Comparison of ENCODE assay signal across 27 mouse cellular contexts in genomic region chr4:136587221-136587827, GRCm38 (mm10). TPM values are rescaled to one million over a fixed set of nuclear protein-coding genes. Genes with fewer than 3 reads are reported as not detected.
DNase-seq lines count a peak whose midpoint lies in the region; ATAC-seq and TF ChIP-seq lines count a peak whose summit lies in the region.
"Had no signal": no experiment of that assay in that cellular context is flagged by ENCODE, and none has a peak within 500 bp of the region (broad histone marks: within the 10 kb centered on the region; RNA-seq: fewer than 3 reads in every experiment).

No protein-coding gene starts in this region.

- no peaks in the 10 kb centered on the region for H3K9me3 ChIP-seq in hindbrain, embryonic 16.5 days (ENCODE audit: control insufficient read depth, low read length)
- H3K9me3 ChIP-seq in hindbrain, postnatal 0 days (ENCODE audit: low read length): no peaks in the 10 kb centered on the region
- no peaks in the 10 kb centered on the region for H3K9me3 ChIP-seq in neural tube, embryonic 13.5 days
- no peaks in the 10 kb centered on the region for H3K9me3 ChIP-seq in liver, embryonic 15.5 days (replicated peaks)
- H3K9me3 ChIP-seq: limb, embryonic 12.5 days had no signal

- H3K4me3 ChIP-seq in hindbrain, embryonic 16.5 days (ENCODE audit: low read length): no peak overlapping the region
- H3K4me3 ChIP-seq in hindbrain, postnatal 0 days (ENCODE audit: low read length): no peak overlapping the region
- H3K4me3 ChIP-seq in neural tube, embryonic 13.5 days: no peak overlapping the region
- no peak overlapping the region for H3K4me3 ChIP-seq in liver, embryonic 15.5 days (replicated peaks)
- H3K4me3 ChIP-seq: limb, embryonic 12.5 days had no signal

- ATAC-seq in hindbrain, embryonic 16.5 days: 0 out of 2 replicates have a peak, but pooled peaks have one; percentile 42
- no peak for ATAC-seq in hindbrain, postnatal 0 days
- ATAC-seq in neural tube, embryonic 13.5 days (ENCODE audit: low read depth): peak; percentile 50; the same call in 1 of the 2 replicates
- no peak for ATAC-seq in liver, embryonic 15.5 days (ENCODE audit: insufficient read depth)
- ATAC-seq: activated CD4-positive, CD25-positive, alpha-beta regulatory T cell, adult 4 months; forebrain, embryonic 14.5 days had no signal

- H3K27me3 ChIP-seq in hindbrain, embryonic 16.5 days (replicated peaks; ENCODE audit: control insufficient read depth, insufficient read depth, low read length): no peaks in the 10 kb centered on the region
- H3K27me3 ChIP-seq in hindbrain, postnatal 0 days (ENCODE audit: insufficient read depth, low read length): no peaks in the 10 kb centered on the region
- no peaks in the 10 kb centered on the region for H3K27me3 ChIP-seq in neural tube, embryonic 13.5 days
- H3K27me3 ChIP-seq in liver, embryonic 15.5 days: no peaks in the 10 kb centered on the region
- H3K27me3 ChIP-seq: limb, embryonic 12.5 days had no signal

- TF ChIP-seq CTCF in hindbrain, postnatal 0 days (IDR thresholded peaks at IDR 0.05; ENCODE audit: low read depth): no peak

- peaks cover 15% of the 10 kb centered on the region for H3K4me1 ChIP-seq in hindbrain, embryonic 16.5 days (ENCODE audit: control insufficient read depth, insufficient read depth, low read depth, low read length)
- H3K4me1 ChIP-seq in hindbrain, postnatal 0 days (ENCODE audit: insufficient read depth, low read length): no peaks in the 10 kb centered on the region; the same call in none of the 2 replicates
- peaks cover 66% of the 10 kb centered on the region for H3K4me1 ChIP-seq in neural tube, embryonic 13.5 days (replicated peaks)
- peaks cover 35% of the 10 kb centered on the region for H3K4me1 ChIP-seq in liver, embryonic 15.5 days (replicated peaks)

- no peak overlapping the region for H3K9ac ChIP-seq in hindbrain, embryonic 16.5 days (ENCODE audit: low read depth, low read length)
- H3K9ac ChIP-seq in hindbrain, postnatal 0 days (replicated peaks; ENCODE audit: low read length): no peak overlapping the region
- no peak overlapping the region for H3K9ac ChIP-seq in neural tube, embryonic 13.5 days
- no peak overlapping the region for H3K9ac ChIP-seq in liver, embryonic 15.5 days
- H3K9ac ChIP-seq: limb, embryonic 12.5 days; lung, embryonic 14.5 days had no signal

- H3K4me2 ChIP-seq in hindbrain, embryonic 16.5 days (ENCODE audit: low read length): no peak overlapping the region
- no peak overlapping the region for H3K4me2 ChIP-seq in hindbrain, postnatal 0 days (ENCODE audit: low read depth, low read length)
- H3K4me2 ChIP-seq in neural tube, embryonic 13.5 days: no peak overlapping the region
- peak overlapping the region; percentile 42 for H3K4me2 ChIP-seq in liver, embryonic 15.5 days
- H3K4me2 ChIP-seq: limb, embryonic 12.5 days; lung, embryonic 14.5 days had no signal

- WGBS in hindbrain, embryonic 16.5 days: 83% methylated on average over 4 of the region's 4 CpGs
- WGBS in hindbrain, postnatal 0 days: 83% methylated on average over 4 of the region's 4 CpGs
- WGBS in neural tube, embryonic 13.5 days: 94% methylated on average over 4 of the region's 4 CpGs
- WGBS in liver, embryonic 15.5 days (ENCODE audit: insufficient replicate concordance): 81% methylated on average over 4 of the region's 4 CpGs

- no peaks in the 10 kb centered on the region; the same call in 1 of the 2 replicates for H3K36me3 ChIP-seq in hindbrain, embryonic 16.5 days (ENCODE audit: control insufficient read depth, insufficient read depth, low read length)
- H3K36me3 ChIP-seq in hindbrain, postnatal 0 days (ENCODE audit: insufficient read depth, low read length): peaks cover 5% of the 10 kb centered on the region; the same call in 1 of the 2 replicates
- H3K36me3 ChIP-seq in neural tube, embryonic 13.5 days: peaks cover 13% of the 10 kb centered on the region
- peaks cover 9% of the 10 kb centered on the region for H3K36me3 ChIP-seq in liver, embryonic 15.5 days (replicated peaks)

- no peak overlapping the region for H3K27ac ChIP-seq in hindbrain, embryonic 16.5 days (ENCODE audit: low read depth, low read length)
- H3K27ac ChIP-seq in hindbrain, postnatal 0 days: no peak overlapping the region
- no peak overlapping the region for H3K27ac ChIP-seq in neural tube, embryonic 13.5 days (replicated peaks)
- no peak overlapping the region for H3K27ac ChIP-seq in liver, embryonic 15.5 days (replicated peaks)
- H3K27ac ChIP-seq: limb, embryonic 12.5 days had no signal

- DNase-seq in hindbrain, postnatal 0 days (ENCODE audit: low spot score): no peak
- no peak for DNase-seq in neural tube, embryonic 10.5 days (ENCODE audit: extremely low spot score, low spot score)
- DNase-seq in gastrocnemius, postnatal 10 days: no peak
- no peak for DNase-seq in cerebellum, postnatal 14 days
- DNase-seq: adrenal gland, postnatal 14 days; cerebellum, adult 9-11 months; gastrocnemius, postnatal 14 days; heart, postnatal 4 days; kidney, adult 18-20 months; kidney, postnatal 10 days; lung, embryonic 14.5 days; lung, postnatal 4 days; right cerebral cortex, adult 18-20 months had no signal

RNA-seq across cellular contexts. Expression of gene Kdm1a, which starts 15.2 kb away (rescaled TPM):
- 31.6 and 45.7 TPM in 2 replicates for polyA plus RNA-seq in hindbrain, embryonic 16.5 days (2015; fragmentation: Nextera tagmentation; extraction: Ambion mirVana)
- 121 and 123 TPM in 2 replicates for total RNA-seq in hindbrain, postnatal 0 days (2014; rRNA removed)
- polyA plus RNA-seq in hindbrain, postnatal 0 days (2015; fragmentation: Nextera tagmentation; extraction: Ambion mirVana): 41.2 and 44.8 TPM in 2 replicates
- polyA plus RNA-seq in neural tube, embryonic 13.5 days (2015; fragmentation: Nextera tagmentation; extraction: Ambion mirVana): 76.5 TPM in 2 replicates
- polyA plus RNA-seq in liver, embryonic 15.5 days (2015; fragmentation: Nextera tagmentation; extraction: Ambion mirVana): 9.5 and 9.7 TPM in 2 replicates
- total RNA-seq in gastrocnemius, postnatal 10 days (2021): 10 to 100 TPM; 28.9 to 36.7 TPM

RNA-seq across cellular contexts. Expression of gene Tex46, which starts 22.9 kb away (rescaled TPM):
- polyA plus RNA-seq in hindbrain, embryonic 16.5 days (2015; fragmentation: Nextera tagmentation; extraction: Ambion mirVana): not detected in 2 replicates
- not detected in 2 replicates for total RNA-seq in hindbrain, postnatal 0 days (2014; rRNA removed)
- not detected in 2 replicates for polyA plus RNA-seq in hindbrain, postnatal 0 days (2015; fragmentation: Nextera tagmentation; extraction: Ambion mirVana)
- polyA plus RNA-seq in neural tube, embryonic 13.5 days (2015; fragmentation: Nextera tagmentation; extraction: Ambion mirVana): not detected in 2 replicates
- polyA plus RNA-seq in liver, embryonic 15.5 days (2015; fragmentation: Nextera tagmentation; extraction: Ambion mirVana): not detected in 2 replicates
- total RNA-seq in gastrocnemius, postnatal 10 days (2021): not detected
- total RNA-seq: adrenal gland, postnatal 14 days; ES-E14; gastrocnemius, postnatal 14 days; heart, postnatal 4 days; layer of hippocampus, adult 18-20 months; layer of hippocampus, postnatal 25 days; left cerebral cortex, postnatal 10 days; midbrain, postnatal 0 days had no signal
- polyA plus RNA-seq: activated CD4-positive, CD25-positive, alpha-beta regulatory T cell, adult 4 months; brain, embryonic 14.5 days; forebrain, embryonic 14.5 days; heart, embryonic 14.5 days; limb, embryonic 12.5 days; lung, embryonic 14.5 days; midbrain, postnatal 0 days; small intestine, adult 2 months had no signal

RNA-seq across cellular contexts. Expression of gene Lactbl1, which starts 35.1 kb away (rescaled TPM):
- polyA plus RNA-seq in hindbrain, embryonic 16.5 days (2015; fragmentation: Nextera tagmentation; extraction: Ambion mirVana): 0.05 and 0.06 TPM in 2 replicates
- total RNA-seq in hindbrain, postnatal 0 days (2014; rRNA removed): 0.42 TPM in 1 of 2 replicates, not detected in the other
- 0.06 TPM in 2 replicates for polyA plus RNA-seq in hindbrain, postnatal 0 days (2015; fragmentation: Nextera tagmentation; extraction: Ambion mirVana)
- 0.10 TPM in 1 of 2 replicates, not detected in the other for polyA plus RNA-seq in neural tube, embryonic 13.5 days (2015; fragmentation: Nextera tagmentation; extraction: Ambion mirVana)
- polyA plus RNA-seq in liver, embryonic 15.5 days (2015; fragmentation: Nextera tagmentation; extraction: Ambion mirVana): not detected in 2 replicates
- total RNA-seq in gastrocnemius, postnatal 10 days (2021): not detected
- total RNA-seq: adrenal gland, postnatal 14 days; ES-E14; gastrocnemius, postnatal 14 days; heart, postnatal 4 days; layer of hippocampus, adult 18-20 months had no signal
- polyA plus RNA-seq: activated CD4-positive, CD25-positive, alpha-beta regulatory T cell, adult 4 months; forebrain, embryonic 14.5 days; heart, embryonic 14.5 days; limb, embryonic 12.5 days; lung, embryonic 14.5 days; small intestine, adult 2 months had no signal

Comparison
In these comparisons a context has a peak if more than half of its experiments do, and no peak if none do; other contexts are left out.
1. ATAC-seq: peak in hindbrain, embryonic 16.5 days (single experiment) and neural tube, embryonic 13.5 days (single experiment); none in hindbrain, postnatal 0 days (single experiment) and liver, embryonic 15.5 days (single experiment).